Mouse (Mus musculus) C2C12 (cell line): ENCODE data around the gene Slc12a1.

Experiments
- CTCF ChIP-seq: IDR thresholded peaks from one replicate; pipeline ENCODE4 v1.5.1; 2011; ENCODE audit not compliant: control insufficient read depth, insufficient read depth, insufficient read length
- FOSL1 ChIP-seq: IDR thresholded peaks from one replicate; pipeline ENCODE4 v1.8.0; 2011; ENCODE audit warnings: mild to moderate bottlenecking, low read length; ENCODE audit not compliant: poor library complexity, insufficient read depth, severe bottlenecking
- MAX ChIP-seq: IDR thresholded peaks from one replicate; pipeline ENCODE4 v1.6.1; 2011; ENCODE audit warnings: mild to moderate bottlenecking, control low read depth
- MYOG ChIP-seq: IDR thresholded peaks from one replicate; pipeline ENCODE4 v1.6.1; 2011; ENCODE audit not compliant: control insufficient read depth, insufficient read length; ENCODE audit errors: extremely low read depth
- USF1 ChIP-seq: IDR thresholded peaks from one replicate; pipeline ENCODE4 v1.6.1; 2011; ENCODE audit warnings: low read depth, mild to moderate bottlenecking, control low read depth, moderate library complexity

GRCm38 (mm10) chr2:125276692-125277091 is 124.4 kb downstream of the Slc12a1 start:
- no peak for TF ChIP-seq CTCF
- no peak for TF ChIP-seq FOSL1
- no peak for TF ChIP-seq MYOG
- TF ChIP-seq MAX: no peak
- TF ChIP-seq USF1: no peak
